Mouse (Mus musculus) adrenal gland (tissue): Measurements from ENCODE around the gene Mrpl14.

Source experiments
- intact Hi-C: fragments of 180-260 bp; cut with DNase I; formaldehyde crosslinking; loops from one replicate; pipeline ENCODE4 v1.15.1; 2025
- long read RNA-seq, 2 experiments: library from polyadenylated mRNA; unstranded; transcript quantifications; one replicate each; pipeline ENCODE4 v2.0.0; 2020; ENCODE audit warnings: borderline replicate concordance in 1 of 2; ENCODE audit not compliant: insufficient replicate concordance in 1 of 2

Mrpl14 gene
- long read RNA-seq, experiment 1, transcript Mrpl14-201 (3 exons, 645 nt) = major isoform, 110 of 119 reads
- long read RNA-seq, experiment 1, transcript Mrpl14-202 (2 exons, 510 nt) = minor isoform, 5 of 119 reads
- long read RNA-seq, experiment 1, partial matches to known transcripts = 1 of 119 reads
- long read RNA-seq, experiment 1, other reads (novel, unspliced or antisense) = 3 of 119 reads
- long read RNA-seq, experiment 2, transcript Mrpl14-201 (3 exons, 645 nt) = major isoform, 97 of 104 reads
- long read RNA-seq, experiment 2, partial matches to known transcripts = 0 of 104 reads
- long read RNA-seq, experiment 2, other reads (novel, unspliced or antisense) = 1 of 104 reads

DNA sequence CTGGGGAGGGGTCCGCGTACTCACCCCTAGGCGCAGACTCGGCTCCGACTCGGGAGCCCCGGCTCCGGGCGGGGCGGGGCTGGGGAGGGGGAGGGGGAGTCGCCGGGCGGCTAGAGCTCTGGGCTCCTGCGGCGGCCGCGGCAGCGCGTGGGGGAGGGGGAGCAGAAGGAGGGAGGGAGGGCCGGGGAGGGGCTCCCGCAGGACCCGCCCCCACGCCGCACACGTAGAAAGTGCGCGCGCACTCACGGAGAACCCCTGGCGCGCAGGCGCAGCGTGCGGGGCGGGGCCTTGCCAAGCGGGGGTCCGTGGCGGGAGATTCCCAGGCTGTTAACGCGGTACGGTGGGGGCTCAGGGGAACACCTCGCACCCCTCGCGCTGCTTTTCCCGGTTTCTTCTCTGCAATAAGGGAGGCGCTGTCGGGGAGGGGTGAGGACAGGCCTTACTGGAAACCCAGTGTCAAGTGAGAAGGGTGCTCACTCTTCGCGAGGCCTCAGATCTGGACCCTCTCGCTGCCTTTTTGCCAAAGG lies at the start of gene Mrpl14:
Mrpl14 (plus strand) TSS at position 230 of the 527 bp plus-strand sequence.
- intact Hi-C loops = no loop called here

DNA sequence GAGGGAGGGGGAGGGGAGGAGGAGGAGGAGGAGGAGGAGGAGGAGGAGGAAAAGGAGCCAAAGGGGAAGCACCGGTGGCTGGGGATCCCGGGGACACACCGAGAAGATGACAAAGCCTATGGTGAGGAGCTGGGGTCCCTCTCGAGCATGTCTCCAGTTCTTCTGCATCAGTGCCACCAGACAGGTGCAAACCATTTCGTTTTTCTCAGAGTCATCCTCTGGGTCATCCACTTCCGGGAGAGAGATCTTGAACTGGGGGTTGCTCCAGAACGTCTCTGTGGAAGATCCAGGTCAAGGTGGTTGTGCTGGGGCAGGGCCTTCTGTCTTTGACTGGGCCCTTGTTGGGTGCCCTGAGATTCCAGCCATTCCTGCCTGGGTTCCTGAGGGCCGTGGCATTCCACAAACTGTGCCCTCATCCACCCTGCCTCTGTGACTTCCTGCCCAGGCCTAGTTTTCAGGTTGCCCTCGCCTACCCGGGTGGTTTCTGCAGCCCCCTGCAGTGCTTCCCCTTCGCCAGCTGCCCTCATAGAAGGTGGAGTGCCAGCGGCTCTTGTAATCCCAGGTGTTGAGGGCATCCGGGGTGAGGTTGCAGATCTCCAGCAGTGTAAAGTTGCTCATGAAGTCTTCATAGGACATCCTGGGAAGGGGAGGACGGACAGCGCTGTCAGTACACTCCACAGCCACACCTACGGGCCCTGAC lies 47.4 kb upstream of the Mrpl14 start:
- intact Hi-C loops = no loop called here

DNA sequence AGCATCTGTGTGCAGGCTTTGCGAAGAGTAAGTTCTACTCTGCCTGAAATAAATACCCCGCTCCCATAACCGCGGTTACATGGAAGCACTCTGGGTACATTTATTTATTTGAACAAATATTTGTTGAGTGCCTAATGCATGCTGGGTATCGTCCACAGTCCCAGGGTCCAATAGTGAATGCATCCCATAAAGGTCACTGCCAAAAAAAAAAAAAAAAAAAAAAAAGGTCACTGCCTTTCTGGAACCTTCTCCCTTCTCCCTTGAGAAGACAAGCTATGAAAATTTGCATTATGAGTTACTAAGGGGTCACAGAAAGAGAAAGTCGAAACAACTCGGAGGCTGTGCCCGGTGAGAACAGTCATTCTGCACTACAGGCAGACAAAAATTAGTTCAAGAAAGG lies 44.1 kb upstream of the Mrpl14 start:
- intact Hi-C loops = loop anchor here (5.0 kb wide), 1 partner anchor 60 kb away; no protein-coding TSS in a partner anchor

- intact Hi-C loops = loop anchor here (5.0 kb wide), 1 partner anchor 60 kb away; no protein-coding TSS in a partner anchor
These were observed 43.4 kb upstream of the Mrpl14 start for GRCm38 (mm10) chr17:45642701-45643100.

- intact Hi-C loops = loop anchor here (5.0 kb wide), 1 partner anchor 62 kb away; no protein-coding TSS in a partner anchor
These were observed 41.9 kb upstream of the Mrpl14 start for GRCm38 (mm10) chr17:45644185-45644584.

DNA sequence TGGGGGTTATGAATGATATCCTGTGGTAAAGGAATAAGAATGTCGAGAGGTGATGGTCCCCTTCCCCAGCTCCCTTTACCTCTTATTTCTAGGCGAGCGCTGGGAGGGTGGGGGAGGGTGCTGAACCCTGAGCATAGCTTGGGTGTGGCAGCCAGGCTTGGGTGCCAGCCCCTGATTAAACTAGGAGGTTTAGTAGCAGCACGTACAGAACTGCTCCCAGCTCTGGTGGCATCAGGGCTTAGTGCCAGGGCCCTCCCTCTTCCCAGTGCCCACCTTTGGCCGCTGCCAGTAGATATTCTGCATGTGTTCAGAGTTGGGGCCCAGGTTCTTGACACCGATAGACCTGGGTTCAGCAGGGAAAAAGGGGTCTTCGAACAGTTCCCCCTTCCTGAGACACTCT lies 32.9 kb upstream of the Mrpl14 start:
- intact Hi-C loops = loop anchor here (10.0 kb wide), 1 partner anchor 178 kb away; the partner anchor contains the start of gene Spats1

DNA sequence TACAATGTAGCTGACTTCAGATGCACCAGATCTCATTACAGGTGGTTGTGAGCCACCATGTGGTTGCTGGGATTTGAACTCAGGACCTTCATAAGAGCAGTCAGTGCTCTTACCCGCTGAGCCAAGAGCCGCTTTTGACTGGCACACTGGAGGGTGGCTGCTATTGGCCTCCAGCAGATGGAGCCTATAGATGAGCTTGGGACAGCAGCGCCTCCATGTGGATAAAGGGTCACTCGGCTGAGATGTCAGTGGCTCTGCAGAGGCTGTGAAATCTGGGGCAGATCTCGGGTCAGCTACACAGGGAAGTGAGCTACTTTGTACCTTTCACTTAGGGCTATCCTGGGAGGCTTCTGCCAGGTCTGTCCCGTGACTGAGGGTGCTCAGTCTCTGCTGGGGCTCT lies 30.3 kb upstream of the Mrpl14 start:
- intact Hi-C loops = loop anchor here (10.0 kb wide), 1 partner anchor 181 kb away; the partner anchor contains the start of gene Spats1

DNA sequence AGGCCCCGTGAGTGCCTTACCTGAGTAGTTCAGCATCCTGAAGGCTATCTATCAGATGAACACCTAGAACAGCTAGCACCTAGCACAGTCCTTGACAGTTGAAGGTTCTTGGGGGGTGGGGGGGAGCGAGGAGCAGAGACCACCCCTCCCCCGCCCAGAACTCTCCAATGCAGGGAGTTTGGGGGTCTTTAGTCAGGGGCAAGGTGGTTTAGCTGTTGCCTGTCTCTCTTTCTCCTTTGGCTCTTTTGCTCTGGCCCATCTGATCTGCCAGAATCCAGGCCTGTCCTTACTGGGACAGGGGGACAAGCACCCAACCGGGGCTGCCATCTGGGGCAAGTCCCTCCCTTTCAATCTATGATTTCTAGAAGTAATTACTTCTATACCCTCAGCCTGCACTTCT lies 26.9 kb upstream of the Mrpl14 start, which contains the start of gene Capn11:
Capn11 (minus strand) TSS at position 101 of the 400 bp plus-strand sequence.
- intact Hi-C loops = loop anchor here (10.0 kb wide), 1 partner anchor 184 kb away; the partner anchor contains the start of gene Spats1

DNA sequence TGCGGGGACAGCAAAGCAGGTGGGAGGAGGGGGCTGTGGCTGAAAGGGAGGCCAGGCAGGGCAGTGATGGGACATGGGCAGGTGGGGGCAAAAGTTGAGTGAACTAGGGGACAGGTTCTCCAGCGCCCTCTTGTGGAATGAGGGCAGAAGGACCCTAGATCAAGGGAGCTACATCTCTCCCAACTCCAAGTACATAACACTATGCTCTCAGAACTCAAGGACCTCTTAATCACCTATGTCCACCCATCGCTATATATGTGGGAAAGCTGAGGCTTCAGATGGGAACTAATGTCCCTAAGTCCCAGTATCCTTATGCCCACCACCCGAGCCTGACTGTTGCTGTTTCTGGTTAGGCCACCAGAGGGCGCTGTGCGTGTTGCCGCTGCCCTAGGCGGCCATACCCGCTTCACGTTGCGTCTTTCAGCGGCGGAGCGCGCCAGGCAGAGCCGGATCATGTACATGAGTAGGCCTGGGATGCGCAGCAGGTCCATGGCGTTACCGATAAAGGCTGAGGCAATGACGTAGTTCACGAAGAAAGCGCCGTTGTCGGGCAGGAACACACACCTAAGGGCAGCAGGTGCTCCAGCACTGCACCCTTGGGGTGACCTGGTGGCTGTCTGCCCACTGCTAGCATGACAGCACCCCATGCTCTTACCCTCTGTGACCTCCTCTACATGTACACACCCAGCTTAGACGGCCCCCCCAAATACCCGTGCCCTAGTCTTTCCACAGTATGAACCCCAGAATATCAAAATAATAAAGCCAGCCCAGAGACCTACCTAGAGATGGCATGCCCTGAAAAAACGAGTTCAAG lies 22.8 kb upstream of the Mrpl14 start:
- intact Hi-C loops = loop anchor here (1.0 kb wide), 1 partner anchor 55 kb away; no protein-coding TSS in a partner anchor

DNA sequence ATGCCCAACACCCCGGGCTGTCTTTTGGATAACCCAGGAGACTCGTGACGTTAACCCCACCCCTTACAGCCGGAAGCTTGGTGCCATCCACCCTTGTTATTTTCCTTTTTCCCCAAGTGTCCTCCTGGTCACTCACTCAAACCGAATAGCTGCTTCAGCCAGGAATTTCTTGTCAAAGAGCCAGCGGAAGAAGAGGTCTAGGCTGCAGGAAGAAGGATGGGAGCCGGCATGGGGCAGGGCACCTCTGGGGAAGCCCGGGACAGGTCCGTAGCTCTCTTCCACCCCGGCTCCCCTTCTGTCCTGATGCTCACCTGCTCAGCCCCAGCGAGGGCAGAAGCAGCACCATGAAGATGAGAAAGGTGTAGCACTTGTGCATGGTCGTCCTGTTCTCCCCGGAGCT lies 21.5 kb upstream of the Mrpl14 start:
- intact Hi-C loops = no loop called here

GRCm38 (mm10) chr17:45666091-45666490 lies 20.0 kb upstream of the Mrpl14 start:
- intact Hi-C loops = no loop called here

- intact Hi-C loops = no loop called here
These were observed 18.6 kb upstream of the Mrpl14 start for GRCm38 (mm10) chr17:45667481-45667880.

- intact Hi-C loops = no loop called here
These were observed 18.1 kb upstream of the Mrpl14 start for GRCm38 (mm10) chr17:45667986-45668385.

GRCm38 (mm10) chr17:45671821-45672220 lies 14.3 kb upstream of the Mrpl14 start:
- intact Hi-C loops = no loop called here

DNA sequence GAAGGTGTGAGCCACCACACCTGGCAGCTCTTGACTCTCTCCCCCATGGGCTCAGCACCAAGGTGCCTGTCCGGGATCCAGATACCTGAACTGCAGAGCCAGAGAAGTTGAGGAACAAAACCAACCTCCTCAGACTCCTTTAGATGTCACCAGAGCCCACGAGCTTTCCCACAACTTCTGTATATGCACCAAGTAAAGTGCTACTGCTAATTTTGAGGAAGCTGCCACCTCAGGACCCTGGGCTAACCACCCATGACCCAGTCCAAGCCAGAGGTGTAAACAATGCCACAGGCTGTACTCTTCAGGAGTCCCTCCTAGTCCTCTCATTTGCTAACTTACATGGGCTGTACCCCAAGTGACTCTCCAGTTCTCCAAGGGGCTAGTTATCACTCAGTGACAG lies 13.5 kb upstream of the Mrpl14 start:
- intact Hi-C loops = no loop called here

DNA sequence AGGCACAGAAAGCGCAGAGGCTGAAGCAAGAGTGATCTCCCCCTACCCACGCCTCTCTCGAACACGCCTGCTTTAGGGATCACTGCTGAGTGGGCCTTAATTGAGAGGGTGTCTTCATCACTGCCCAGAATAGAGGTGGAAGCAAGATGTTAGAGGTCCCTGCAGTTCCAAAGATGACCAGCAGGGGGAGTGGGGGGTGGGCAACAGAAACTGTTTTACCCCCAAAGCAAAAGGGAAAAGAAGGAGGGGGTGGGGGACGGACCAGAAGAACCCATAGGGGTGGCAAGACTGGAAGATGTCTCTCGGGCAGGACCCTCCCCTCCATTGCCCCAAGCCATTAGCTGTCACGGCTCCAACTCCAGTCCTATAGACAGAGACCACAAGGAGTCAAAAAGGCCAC lies 8.0 kb upstream of the Mrpl14 start:
- intact Hi-C loops = loop anchor here (2.0 kb wide), 1 partner anchor 41 kb away; no protein-coding TSS in a partner anchor

DNA sequence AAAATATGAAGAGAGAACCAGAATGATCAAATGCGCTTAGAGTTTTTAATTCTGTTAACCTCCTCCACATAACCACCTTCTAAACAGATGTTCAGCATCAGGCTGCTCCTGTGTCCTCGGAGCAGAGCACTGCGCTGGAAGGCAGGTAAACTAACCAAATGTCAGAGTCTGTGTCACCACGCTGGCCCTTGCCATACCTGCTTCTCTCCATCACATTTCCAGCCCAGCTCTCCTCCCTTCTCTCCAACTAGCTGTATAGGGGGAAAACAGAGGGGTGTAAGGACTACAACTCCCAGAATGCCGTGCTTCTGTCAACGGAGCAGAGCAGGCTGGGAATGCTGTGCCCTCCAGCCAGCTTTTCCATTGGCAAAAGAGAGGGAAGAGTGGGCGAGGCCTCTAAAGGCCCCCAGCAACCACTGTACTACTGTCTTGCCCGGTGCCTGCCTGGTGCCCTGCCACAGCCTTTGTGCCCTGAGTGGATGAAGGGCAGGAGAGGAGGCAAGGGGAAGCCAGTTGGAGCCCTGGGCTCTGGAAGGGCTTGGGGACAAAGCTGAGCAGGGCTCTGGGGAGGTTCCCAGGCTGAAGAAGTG lies 5.6 kb upstream of the Mrpl14 start:
- intact Hi-C loops = no loop called here

DNA sequence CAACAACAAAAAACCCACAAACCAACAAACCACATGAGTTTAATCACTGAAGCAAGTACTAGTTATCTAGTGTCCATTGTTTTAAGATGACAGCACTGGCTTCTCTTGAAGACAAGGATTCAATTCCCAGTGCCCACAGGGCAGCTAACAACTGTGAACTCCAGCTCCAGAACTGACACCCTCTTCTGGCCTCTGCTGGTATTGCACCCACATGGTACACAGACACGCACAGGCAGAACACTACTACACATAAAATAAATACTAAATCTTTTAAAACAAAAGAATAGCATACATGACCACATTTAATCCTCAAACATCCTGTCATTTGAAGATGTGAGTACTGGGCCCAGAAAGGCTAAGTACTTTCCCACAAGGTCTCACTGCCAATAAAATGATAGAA lies 4.5 kb upstream of the Mrpl14 start:
- intact Hi-C loops = no loop called here

DNA sequence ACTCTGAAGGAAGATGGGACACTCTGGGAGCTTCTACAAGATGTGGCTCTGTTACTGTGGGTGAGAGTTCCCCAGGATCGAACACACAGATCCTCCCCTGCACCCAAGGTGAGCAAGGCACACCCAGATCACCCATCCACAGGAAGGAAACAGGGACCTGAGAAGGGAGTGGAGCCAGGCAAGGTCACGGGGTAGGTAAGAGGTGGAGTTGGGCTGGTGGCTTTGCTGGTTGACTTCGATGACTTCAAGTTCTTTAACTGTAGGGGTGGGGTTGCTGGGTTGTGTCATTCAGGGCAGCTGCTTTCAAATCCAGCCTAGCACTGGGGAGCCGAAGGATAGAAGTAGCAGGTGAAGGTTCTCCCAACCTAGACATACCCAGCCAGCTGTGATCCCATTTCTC lies 3.3 kb upstream of the Mrpl14 start:
- intact Hi-C loops = no loop called here

DNA sequence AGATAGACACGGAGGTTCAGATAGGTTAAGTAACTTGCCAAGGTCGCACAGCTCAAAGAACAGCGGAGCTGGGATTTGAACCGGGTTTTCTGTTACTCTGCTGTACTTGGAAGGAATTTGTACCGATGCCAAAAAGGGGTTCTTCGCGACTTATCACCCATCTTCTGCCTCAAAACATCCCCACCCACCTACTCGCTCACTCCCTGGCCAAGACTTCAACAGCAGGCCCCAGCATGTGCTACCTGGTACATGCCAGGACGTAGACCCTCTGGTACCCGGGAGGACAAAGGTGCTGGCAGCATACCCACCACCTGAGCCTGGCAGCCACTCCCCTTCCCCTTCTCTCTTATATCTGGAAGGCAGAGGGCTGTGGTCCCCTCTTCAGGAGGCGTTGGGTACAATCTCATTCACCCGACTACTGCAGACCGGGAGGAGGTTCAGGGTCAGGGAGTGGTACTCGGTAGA lies 1.4 kb upstream of the Mrpl14 start:
- intact Hi-C loops = no loop called here
